In genomic region chr16:50045552-50046547, GRCm38 (mm10) we compare ENCODE assay signal across 8 mouse cellular contexts.
DNase-seq lines count a peak whose midpoint lies in the region; ATAC-seq and TF ChIP-seq lines count a peak whose summit lies in the region.

No protein-coding gene starts in this region.

- 8% methylated on average over 32 of the region's 32 CpGs for WGBS in cerebellum, adult 2 months
- WGBS in forebrain, postnatal 0 days = 6% methylated on average over 32 of the region's 32 CpGs
- WGBS in neural tube, embryonic 15.5 days = 8% methylated on average over 32 of the region's 32 CpGs

- no peaks in the 10 kb centered on the region for H3K27me3 ChIP-seq in G1E (ENCODE audit: insufficient read depth, low read length)
- no peaks in the 10 kb centered on the region for H3K27me3 ChIP-seq in cerebellum, adult 2 months (ENCODE audit: control insufficient read depth, insufficient read depth, low read length)
- no peaks in the 10 kb centered on the region for H3K27me3 ChIP-seq in forebrain, postnatal 0 days (ENCODE audit: insufficient read depth, low read length)
- H3K27me3 ChIP-seq in neural tube, embryonic 15.5 days (replicated peaks) = no peaks in the 10 kb centered on the region

- H3K4me1 ChIP-seq in G1E (ENCODE audit: insufficient read depth, low read depth, low read length) = peaks cover 17% of the 10 kb centered on the region
- H3K4me1 ChIP-seq in cerebellum, adult 2 months (ENCODE audit: control insufficient read depth, insufficient read depth, low read length) = no peaks in the 10 kb centered on the region; the same call in 1 of the 2 replicates
- no peaks in the 10 kb centered on the region for H3K4me1 ChIP-seq in forebrain, postnatal 0 days (ENCODE audit: insufficient read depth)
- no peaks in the 10 kb centered on the region for H3K4me1 ChIP-seq in neural tube, embryonic 15.5 days

- TF ChIP-seq POLR2A in cerebellum, adult 2 months (IDR thresholded peaks at IDR 0.05; ENCODE audit: borderline replicate concordance, insufficient read depth, low read length) = 0 out of 2 replicates have a peak, but pooled peaks have one; percentile 19

- peak overlapping the region; percentile 49 for H3K27ac ChIP-seq in cerebellum, adult 2 months (ENCODE audit: insufficient read depth, low read length)
- H3K27ac ChIP-seq in forebrain, postnatal 0 days (ENCODE audit: low read depth, low read length) = no peak overlapping the region
- peak overlapping the region; percentile 75 for H3K27ac ChIP-seq in layer of hippocampus, adult 2 months
- no peak overlapping the region for H3K27ac ChIP-seq in neural tube, embryonic 15.5 days (replicated peaks)

- H3K36me3 ChIP-seq in G1E (replicated peaks) = no peaks in the 10 kb centered on the region
- H3K36me3 ChIP-seq in forebrain, postnatal 0 days (ENCODE audit: insufficient read depth) = no peaks in the 10 kb centered on the region
- H3K36me3 ChIP-seq in neural tube, embryonic 15.5 days = no peaks in the 10 kb centered on the region

- peak; percentile 73 for ATAC-seq in G1E (ENCODE audit: extremely low read depth, insufficient number of reproducible peaks, low FRiP score, poor library complexity, severe bottlenecking)
- peak; percentile 92 for ATAC-seq in forebrain, postnatal 0 days
- peak; percentile 93 for ATAC-seq in neural tube, embryonic 15.5 days (ENCODE audit: low FRiP score)

- H3K9ac ChIP-seq in forebrain, postnatal 0 days = peak overlapping the region; percentile 57
- H3K9ac ChIP-seq in neural tube, embryonic 15.5 days (replicated peaks) = peak overlapping the region; percentile 37

- DNase-seq in G1E (ENCODE audit: low spot score) = peak; percentile 53
- peak; percentile 87 to 90 for DNase-seq in cerebellum, adult 2 months
- peak; percentile 78 for DNase-seq in forebrain, postnatal 0 days
- peak; percentile 75 for DNase-seq in heart, postnatal 4 days
- DNase-seq in layer of hippocampus, adult 2 months (ENCODE audit: low spot score in 2 of 2) = peak; percentile 76 to 81
- peak; percentile 57 to 64 for DNase-seq in lung, adult 18-20 months
- DNase-seq in testis, postnatal 10 days (ENCODE audit: low spot score) = peak; percentile 70

- peak overlapping the region; percentile 58; the same call in 1 of the 2 replicates for H3K4me3 ChIP-seq in G1E (ENCODE audit: low read depth, low read length)
- peak overlapping the region; percentile 64 for H3K4me3 ChIP-seq in cerebellum, adult 2 months (replicated peaks; ENCODE audit: insufficient read depth, low read depth, low read length)
- peak overlapping the region; percentile 42 for H3K4me3 ChIP-seq in forebrain, postnatal 0 days (ENCODE audit: low read depth, low read length)
- peak overlapping the region; percentile 59 for H3K4me3 ChIP-seq in layer of hippocampus, adult 2 months
- H3K4me3 ChIP-seq in neural tube, embryonic 15.5 days (replicated peaks) = peak overlapping the region; percentile 43

- TF ChIP-seq CTCF in G1E (IDR thresholded peaks at IDR 0.05; ENCODE audit: low read depth, low read length) = peak; percentile 69
- TF ChIP-seq CTCF in cerebellum, adult 2 months (IDR thresholded peaks at IDR 0.05; ENCODE audit: borderline replicate concordance, insufficient read depth, low read depth, low read length) = peak; percentile 88
- TF ChIP-seq CTCF in forebrain, postnatal 0 days (IDR thresholded peaks at IDR 0.05; ENCODE audit: low read depth) = peak; percentile 80
- TF ChIP-seq CTCF in layer of hippocampus, adult 2 months (conservative IDR thresholded peaks at IDR 0.05) = peak; percentile 93

- no peaks in the 10 kb centered on the region for H3K9me3 ChIP-seq in G1E (replicated peaks)
- no peaks in the 10 kb centered on the region for H3K9me3 ChIP-seq in forebrain, postnatal 0 days (ENCODE audit: low read length)
- H3K9me3 ChIP-seq in neural tube, embryonic 15.5 days (replicated peaks) = no peaks in the 10 kb centered on the region

- peak overlapping the region; percentile 77 for H3K4me2 ChIP-seq in forebrain, postnatal 0 days (ENCODE audit: low read depth)
- peak overlapping the region; percentile 61 for H3K4me2 ChIP-seq in neural tube, embryonic 15.5 days

Comparison
In these comparisons a context has a peak if more than half of its experiments do, and no peak if none do; other contexts are left out.
1. H3K27ac ChIP-seq: peak in cerebellum, adult 2 months (single experiment) and layer of hippocampus, adult 2 months (single experiment); none in forebrain, postnatal 0 days (single experiment) and neural tube, embryonic 15.5 days (single experiment).
2. Peak in every context shown above with its lines, with median percentiles within 50 percentile points of each other: ATAC-seq, DNase-seq, H3K4me3 ChIP-seq and CTCF ChIP-seq.